Mouse (Mus musculus): ENCODE data around the gene Hoxa10.

- no peak for TF ChIP-seq EP300 (IDR thresholded peaks at IDR 0.05; ENCODE audit: insufficient read depth, low read depth, low read length)
- TF ChIP-seq CTCF (IDR thresholded peaks at IDR 0.05; ENCODE audit: low read depth, low read length), result no peak
- no peak for TF ChIP-seq POLR2A (IDR thresholded peaks at IDR 0.05; ENCODE audit: insufficient read depth, low read length)
These were observed 36.3 kb upstream of the Hoxa10 start for GRCm38 (mm10) chr6:52276920-52277319.

All from ES-Bruce4 (cell line).